Mouse (Mus musculus) midbrain, embryonic 14.5 days (tissue): Measurements from ENCODE around the gene Orm3. TPM values are rescaled to one million over a fixed set of nuclear protein-coding genes. Genes with fewer than 3 reads are reported as not detected.

Source experiments
- ATAC-seq: fragments of 200-750 bp; cut with Nextera tagmentation; 2 replicates; pipeline ENCODE4 v1.8.0; 2017; ENCODE audit warnings: moderate number of reproducible peaks, moderate library complexity; ENCODE audit not compliant: low FRiP score, low TSS enrichment
- DNase-seq: peaks from one replicate; pipeline ENCODE4 v3.0.0-alpha.2; 2015
- H3K27ac ChIP-seq: fragments of 300-500 bp; sonication (generic); replicated peaks from 2 replicates; pipeline ENCODE4 v1.5.1; 2014; ENCODE audit warnings: mild to moderate bottlenecking, low read depth, low read length, moderate library complexity
- H3K27me3 ChIP-seq: fragments of 300-500 bp; sonication (generic); 2 replicates; pipeline ENCODE4 v1.6.1; 2014; ENCODE audit warnings: low read length, control low read depth, mixed read lengths; ENCODE audit not compliant: control insufficient read depth, insufficient read depth
- H3K36me3 ChIP-seq: fragments of 300-500 bp; sonication (generic); 2 replicates; pipeline ENCODE4 v1.6.1; 2014; ENCODE audit warnings: low read length, control low read depth; ENCODE audit not compliant: control insufficient read depth, insufficient read depth
- H3K4me1 ChIP-seq: fragments of 300-500 bp; sonication (generic); 2 replicates; pipeline ENCODE4 v1.6.1; 2014; ENCODE audit warnings: mild to moderate bottlenecking, antibody characterized with exemption, low read length, control low read depth; ENCODE audit not compliant: control insufficient read depth, insufficient read depth
- H3K4me2 ChIP-seq: fragments of 300-500 bp; sonication (generic); 2 replicates; pipeline ENCODE4 v1.6.1; 2014; ENCODE audit warnings: mild to moderate bottlenecking, low read length, moderate library complexity
- H3K4me3 ChIP-seq: fragments of 300-500 bp; sonication (generic); replicated peaks from 2 replicates; pipeline ENCODE4 v1.5.1; 2014; ENCODE audit warnings: low read depth, low read length
- H3K9ac ChIP-seq: fragments of 300-500 bp; sonication (generic); replicated peaks from 2 replicates; pipeline ENCODE4 v1.6.1; 2014; ENCODE audit warnings: mild to moderate bottlenecking, low read length, moderate library complexity
- H3K9me3 ChIP-seq: fragments of 300-500 bp; sonication (generic); 2 replicates; pipeline ENCODE4 v1.6.1; 2016; ENCODE audit warnings: low read length, control low read depth, mixed read lengths; ENCODE audit not compliant: control insufficient read depth
- WGBS: fragments of 180-500 bp; shearing (Covaris S2); extraction: QIAGEN DNeasy Blood & Tissue Kit; methylation state at CpG from one replicate; pipeline ENCODE4 v1.1.7; 2014; 5-methylcytosine and 5-hydroxymethylcytosine counted together
- polyA plus RNA-seq: library from polyadenylated mRNA; unstranded; fragments of >200 nt; fragmentation: Nextera tagmentation; extraction: Ambion mirVana; gene quantifications from 2 replicates; pipeline ENCODE4 v1.2.1, GENCODE M21; 2014

Orm3 gene
- polyA plus RNA-seq, 1 experiment from 2014 or later: not detected

GRCm38 (mm10) chr4:63402558-63402957 is 46.6 kb downstream of the Orm3 start:
- Histone ChIP-seq H3K36me3 (no peaks in the 10 kb centered on the region), H3K4me3 (no peak overlapping the region), H3K27me3 (no peaks in the 10 kb centered on the region), H3K4me1 (peaks cover 32% of the 10 kb centered on the region), H3K9ac (no peak overlapping the region; the same call in 1 of the 2 replicates), H3K4me2 (peak overlapping the region; percentile 40), H3K9me3 (no peaks in the 10 kb centered on the region), H3K27ac (peak overlapping the region; percentile 50)
- ATAC-seq (no peak), DNase-seq (no peak)
- 65% methylated on average over 6 of the region's 6 CpGs for WGBS

- Histone ChIP-seq H3K36me3 (no peaks in the 10 kb centered on the region), H3K4me3 (no peak within 1 kb of the TSS), H3K9me3 (no peaks in the 10 kb centered on the region), H3K27ac (peak within 1 kb of the TSS; percentile 50), H3K27me3 (no peaks in the 10 kb centered on the region), H3K4me1 (peaks cover 33% of the 10 kb centered on the region), H3K4me2 (peak within 1 kb of the TSS; percentile 40), H3K9ac (no peak within 1 kb of the TSS; the same call in 1 of the 2 replicates)
- 15% methylated on average over 17 of the region's 17 CpGs for WGBS
- ATAC-seq: peak; percentile 68
- DNase-seq: peak; percentile 83
Measured at GRCm38 (mm10) chr4:63403040-63403959, 47.3 kb downstream of the Orm3 start, which contains the start of gene Akna. Akna (minus strand) TSS chr4:63403354.

GRCm38 (mm10) chr4:63404205-63404604 is 48.2 kb downstream of the Orm3 start:
- no peak overlapping the region for H3K9ac ChIP-seq

GRCm38 (mm10) chr4:63405051-63405450 is 49.1 kb downstream of the Orm3 start:
- H3K9me3 ChIP-seq: no peaks in the 10 kb centered on the region
- H3K4me3 ChIP-seq: no peak overlapping the region
- H3K27me3 ChIP-seq: no peaks in the 10 kb centered on the region
- H3K4me2 ChIP-seq: no peak overlapping the region
- no peak overlapping the region for H3K9ac ChIP-seq
- ATAC-seq: no peak
- no peak overlapping the region; the same call in 1 of the 2 replicates for H3K27ac ChIP-seq
- peak; percentile 52 for DNase-seq
- H3K36me3 ChIP-seq: no peaks in the 10 kb centered on the region
- WGBS: 13% methylated on average over 7 of the region's 7 CpGs
- H3K4me1 ChIP-seq: peaks cover 44% of the 10 kb centered on the region

More at GRCm38 (mm10) chr4:63404205-63404604, 48.2 kb downstream of the Orm3 start:
- no peak for ATAC-seq
- no peak for DNase-seq
- H3K27ac ChIP-seq: no peak overlapping the region
- WGBS: 85% methylated on average over 7 of the region's 7 CpGs
- no peak overlapping the region for H3K4me2 ChIP-seq
- H3K36me3 ChIP-seq: no peaks in the 10 kb centered on the region
- no peaks in the 10 kb centered on the region for H3K27me3 ChIP-seq
- H3K9me3 ChIP-seq: no peaks in the 10 kb centered on the region
- H3K4me3 ChIP-seq: no peak overlapping the region
- peaks cover 40% of the 10 kb centered on the region for H3K4me1 ChIP-seq

- Histone ChIP-seq H3K9me3 (no peaks in the 10 kb centered on the region), H3K4me1 (peaks cover 44% of the 10 kb centered on the region), H3K9ac (no peak overlapping the region), H3K27me3 (no peaks in the 10 kb centered on the region), H3K4me2 (no peak overlapping the region), H3K4me3 (no peak overlapping the region), H3K36me3 (no peaks in the 10 kb centered on the region), H3K27ac (no peak overlapping the region)
- DNase-seq (no peak), ATAC-seq (no peak)
- 62% methylated on average over 4 of the region's 4 CpGs for WGBS
Measured at GRCm38 (mm10) chr4:63405683-63406082, 49.7 kb downstream of the Orm3 start.

- H3K27me3 ChIP-seq: no peaks in the 10 kb centered on the region
- H3K4me2 ChIP-seq: peak overlapping the region; percentile 98
- no peak overlapping the region; the same call in 1 of the 2 replicates for H3K9ac ChIP-seq
- no peaks in the 10 kb centered on the region for H3K36me3 ChIP-seq
- no peak overlapping the region for H3K4me3 ChIP-seq
- H3K27ac ChIP-seq: peak overlapping the region; percentile 58; the same call in 1 of the 2 replicates
- peak; percentile 52 for DNase-seq
- no peak for ATAC-seq
- H3K4me1 ChIP-seq: peaks cover 34% of the 10 kb centered on the region
- no peaks in the 10 kb centered on the region for H3K9me3 ChIP-seq
- 43% methylated on average over 7 of the region's 7 CpGs for WGBS
Measured at GRCm38 (mm10) chr4:63408247-63408646, 52.3 kb downstream of the Orm3 start.

GRCm38 (mm10) chr4:63408649-63409048 is 52.7 kb downstream of the Orm3 start:
- peak; percentile 53 for ATAC-seq
- H3K4me1 ChIP-seq: peaks cover 31% of the 10 kb centered on the region
- H3K27ac ChIP-seq: peak overlapping the region; percentile 58
- no peak overlapping the region; the same call in 1 of the 2 replicates for H3K9ac ChIP-seq
- H3K9me3 ChIP-seq: no peaks in the 10 kb centered on the region
- 6% methylated on average over 8 of the region's 8 CpGs for WGBS
- peak; percentile 75 for DNase-seq
- no peaks in the 10 kb centered on the region for H3K27me3 ChIP-seq
- 0 out of 2 replicates have a peak overlapping the region, but pooled peaks have one; percentile 63 for H3K4me3 ChIP-seq
- H3K4me2 ChIP-seq: peak overlapping the region; percentile 98
- no peaks in the 10 kb centered on the region for H3K36me3 ChIP-seq
